Mouse (Mus musculus) T-helper 1 cell (primary cell): Measurements from ENCODE around the gene Hfe.
"Not testable (repeated sequence)": the region's sequence is repeated elsewhere in the genome, so short reads cannot be mapped to it uniquely, and the experiment has no call there.

Experiments
- in situ Hi-C: fragments of 300-600 bp; cut with MboI, MseI; formaldehyde crosslinking; loops from one replicate; pipeline ENCODE4 v1.15.1; 2025; ENCODE audit warnings: high pct_unique_total_duplicates

Hfe gene

GRCm38 (mm10) chr13:23717593-23718245, 7.1 kb upstream of the Hfe start:
- in situ Hi-C loops, result not testable (repeated sequence)

GRCm38 (mm10) chr13:23717176-23717575, 6.5 kb upstream of the Hfe start:
- in situ Hi-C loops, result no loop called here

- in situ Hi-C loops, result no loop called here
Measured at GRCm38 (mm10) chr13:23716261-23717042, 5.8 kb upstream of the Hfe start.

GRCm38 (mm10) chr13:23709714-23710373, 810 bp downstream of the Hfe start:
- in situ Hi-C loops, result no loop called here

GRCm38 (mm10) chr13:23708654-23709053, 2.0 kb downstream of the Hfe start:
- in situ Hi-C loops, result no loop called here

- in situ Hi-C loops, result no loop called here
Measured at GRCm38 (mm10) chr13:23708041-23708440, 2.6 kb downstream of the Hfe start.

GRCm38 (mm10) chr13:23706771-23707170, 3.9 kb downstream of the Hfe start:
- in situ Hi-C loops, result no loop called here

GRCm38 (mm10) chr13:23705751-23706356, 4.8 kb downstream of the Hfe start:
- in situ Hi-C loops, result no loop called here

- in situ Hi-C loops, result not testable (repeated sequence)
Measured at GRCm38 (mm10) chr13:23702801-23703200, 7.9 kb downstream of the Hfe start.

- in situ Hi-C loops, result no loop called here
Measured at GRCm38 (mm10) chr13:23702220-23702619, 8.4 kb downstream of the Hfe start.

- in situ Hi-C loops, result no loop called here
Measured at GRCm38 (mm10) chr13:23700786-23701520, 9.7 kb downstream of the Hfe start.

- in situ Hi-C loops, result no loop called here
Measured at GRCm38 (mm10) chr13:23699767-23700166, 10.9 kb downstream of the Hfe start.

- in situ Hi-C loops, result no loop called here
Measured at GRCm38 (mm10) chr13:23698996-23699395, 11.7 kb downstream of the Hfe start.

GRCm38 (mm10) chr13:23698300-23698693, 12.4 kb downstream of the Hfe start, which contains the start of gene Hist1h4c:
Hist1h4c (minus strand) TSS chr13:23698454.
- in situ Hi-C loops, result no loop called here

GRCm38 (mm10) chr13:23697491-23698299, 13.0 kb downstream of the Hfe start:
- in situ Hi-C loops, result no loop called here

- in situ Hi-C loops, result no loop called here
Measured at GRCm38 (mm10) chr13:23696061-23696474, 14.6 kb downstream of the Hfe start.

- in situ Hi-C loops, result no loop called here
Measured at GRCm38 (mm10) chr13:23695514-23695913, 15.1 kb downstream of the Hfe start, which contains the start of gene Hist1h1t. Hist1h1t (plus strand) TSS chr13:23695814.

GRCm38 (mm10) chr13:23694956-23695355, 15.7 kb downstream of the Hfe start:
- in situ Hi-C loops, result loop anchor here (5.0 kb wide), 1 partner anchor 32 kb away; no protein-coding TSS in a partner anchor

- in situ Hi-C loops, result loop anchor here (5.0 kb wide), 1 partner anchor 33 kb away; no protein-coding TSS in a partner anchor
Measured at GRCm38 (mm10) chr13:23693856-23694440, 16.7 kb downstream of the Hfe start.

- in situ Hi-C loops, result no loop called here
Measured at GRCm38 (mm10) chr13:23689459-23689858, 21.2 kb downstream of the Hfe start.
